Mouse (Mus musculus): ENCODE measurements around the gene Tead3. TPM values are rescaled to one million over a fixed set of nuclear protein-coding genes. Genes with fewer than 3 reads are reported as not detected.

Tead3 gene
- total RNA-seq, 2 experiments from 2014 or later: 2.4 to 3.3 TPM

GRCm38 (mm10) chr17:28313212-28313879 lies 37.3 kb downstream of the Tead3 start, which contains the start of gene Fance:
Gene Fance (plus strand): TSS chr17:28313519.
- intact Hi-C loops (cut with DNase I): no loop called here
- peak; percentile 94 to 96 for DNase-seq (ENCODE audit: low spot score in 2 of 2)

- no peak for DNase-seq (ENCODE audit: low spot score in 2 of 2)
- intact Hi-C loops (cut with DNase I): no loop called here
Observed at GRCm38 (mm10) chr17:28312232-28313211, 38.1 kb downstream of the Tead3 start.

GRCm38 (mm10) chr17:28311366-28312132 lies 39.1 kb downstream of the Tead3 start:
- DNase-seq (ENCODE audit: low spot score in 2 of 2): no peak
- intact Hi-C loops (cut with DNase I): no loop called here

GRCm38 (mm10) chr17:28310831-28311230 lies 39.8 kb downstream of the Tead3 start:
- intact Hi-C loops (cut with DNase I): no loop called here
- no peak for DNase-seq (ENCODE audit: low spot score in 2 of 2)

- intact Hi-C loops (cut with DNase I): loop anchor here (1.0 kb wide), 1 partner anchor 82 kb away; no protein-coding TSS in a partner anchor
- DNase-seq (ENCODE audit: low spot score in 2 of 2): peak; percentile 85 to 94
Observed at GRCm38 (mm10) chr17:28308297-28309195, 42.1 kb downstream of the Tead3 start.

GRCm38 (mm10) chr17:28305172-28305571 lies 45.4 kb downstream of the Tead3 start:
- intact Hi-C loops (cut with DNase I): no loop called here
- DNase-seq (ENCODE audit: low spot score in 2 of 2): no peak

- intact Hi-C loops (cut with DNase I): no loop called here
- DNase-seq (ENCODE audit: low spot score in 2 of 2): no peak
Observed at GRCm38 (mm10) chr17:28300850-28301249, 49.8 kb downstream of the Tead3 start.

GRCm38 (mm10) chr17:28300323-28300722 lies 50.3 kb downstream of the Tead3 start:
- DNase-seq (ENCODE audit: low spot score in 2 of 2): no peak
- intact Hi-C loops (cut with DNase I): no loop called here

GRCm38 (mm10) chr17:28299669-28300320 lies 50.8 kb downstream of the Tead3 start:
- intact Hi-C loops (cut with DNase I): no loop called here

GRCm38 (mm10) chr17:28298888-28299287 lies 51.7 kb downstream of the Tead3 start:
- DNase-seq (ENCODE audit: low spot score in 2 of 2): no peak
- intact Hi-C loops (cut with DNase I): no loop called here

More at GRCm38 (mm10) chr17:28299669-28300320, 50.8 kb downstream of the Tead3 start:
- DNase-seq (ENCODE audit: low spot score in 2 of 2): no peak

- intact Hi-C loops (cut with DNase I): no loop called here
- peak; percentile 39 to 49 for DNase-seq (ENCODE audit: low spot score in 2 of 2)
Observed at GRCm38 (mm10) chr17:28294449-28295333, 55.9 kb downstream of the Tead3 start.

GRCm38 (mm10) chr17:28293716-28294115 lies 56.9 kb downstream of the Tead3 start:
- intact Hi-C loops (cut with DNase I): no loop called here
- DNase-seq (ENCODE audit: low spot score in 2 of 2): no peak

GRCm38 (mm10) chr17:28291346-28291745 lies 59.3 kb downstream of the Tead3 start:
- no peak for DNase-seq (ENCODE audit: low spot score in 2 of 2)
- intact Hi-C loops (cut with DNase I): no loop called here

GRCm38 (mm10) chr17:28290671-28291070 lies 59.9 kb downstream of the Tead3 start:
- no peak for DNase-seq (ENCODE audit: low spot score in 2 of 2)
- intact Hi-C loops (cut with DNase I): no loop called here

- DNase-seq (ENCODE audit: low spot score in 2 of 2): peak in 1 of 2 experiments; percentile 61
- intact Hi-C loops (cut with DNase I): no loop called here
Observed at GRCm38 (mm10) chr17:28290262-28290661, 60.4 kb downstream of the Tead3 start.

GRCm38 (mm10) chr17:28287980-28288379 lies 62.6 kb downstream of the Tead3 start:
- no peak for DNase-seq (ENCODE audit: low spot score in 2 of 2)
- intact Hi-C loops (cut with DNase I): no loop called here

GRCm38 (mm10) chr17:28287578-28287977 lies 63.0 kb downstream of the Tead3 start:
- no peak for DNase-seq (ENCODE audit: low spot score in 2 of 2)
- intact Hi-C loops (cut with DNase I): no loop called here

Measured in left cerebral cortex, postnatal 14 days (tissue).